Mouse (Mus musculus) brain, adult 2 months (tissue): ENCODE data around the gene Fcgr1.
"Not testable (repeated sequence)": the region's sequence is repeated elsewhere in the genome, so short reads cannot be mapped to it uniquely, and the experiment has no call there.

Experiments
- DNase-seq: peaks from one replicate; pipeline ENCODE4 v3.0.0; 2011; ENCODE audit warnings: low read depth, low spot score

Gene Fcgr1

DNA sequence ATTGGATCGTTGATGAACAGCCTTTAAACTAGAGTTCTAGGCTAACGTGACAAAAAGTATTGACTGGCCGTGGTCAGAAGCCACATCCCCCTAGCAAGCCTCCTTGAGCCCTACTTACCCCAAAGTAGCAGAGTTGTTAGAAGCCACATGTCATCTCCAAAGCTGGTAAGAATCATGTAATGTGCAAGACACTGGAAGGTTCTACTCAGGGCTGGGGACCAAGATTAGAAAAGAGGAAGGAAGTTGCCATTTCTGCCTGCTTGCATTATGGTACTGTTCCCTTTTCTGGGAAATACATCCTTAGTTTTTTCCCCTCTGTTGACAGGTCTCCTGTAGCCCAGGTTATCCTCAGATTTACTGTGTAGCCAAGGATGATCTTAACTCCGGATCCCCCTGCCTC lies at the start of gene Fcgr1:
Gene Fcgr1 (minus strand): TSS at position 183 of the 400 bp plus-strand sequence.
- no peak for DNase-seq

DNA sequence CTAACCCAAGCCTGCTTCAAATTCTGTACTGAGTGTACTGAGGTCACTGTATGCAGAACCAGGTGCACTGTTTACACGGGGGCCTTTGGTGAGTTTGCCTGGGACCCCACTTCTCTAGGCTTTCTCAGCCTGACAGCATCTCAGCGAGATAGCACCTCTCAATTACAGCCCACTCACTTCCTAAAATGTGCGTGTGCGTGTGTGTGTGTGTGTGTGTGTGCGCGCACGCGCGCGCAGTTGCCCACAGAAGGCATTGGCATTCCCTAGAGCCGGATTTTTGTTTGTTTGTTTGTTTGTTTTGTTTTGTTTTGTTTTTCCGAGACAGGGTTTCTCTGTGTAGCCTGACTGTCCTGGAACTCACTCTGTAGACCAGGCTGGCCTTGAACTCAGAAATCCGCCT lies 48.9 kb upstream of the Fcgr1 start:
- not testable (repeated sequence) for DNase-seq

DNA sequence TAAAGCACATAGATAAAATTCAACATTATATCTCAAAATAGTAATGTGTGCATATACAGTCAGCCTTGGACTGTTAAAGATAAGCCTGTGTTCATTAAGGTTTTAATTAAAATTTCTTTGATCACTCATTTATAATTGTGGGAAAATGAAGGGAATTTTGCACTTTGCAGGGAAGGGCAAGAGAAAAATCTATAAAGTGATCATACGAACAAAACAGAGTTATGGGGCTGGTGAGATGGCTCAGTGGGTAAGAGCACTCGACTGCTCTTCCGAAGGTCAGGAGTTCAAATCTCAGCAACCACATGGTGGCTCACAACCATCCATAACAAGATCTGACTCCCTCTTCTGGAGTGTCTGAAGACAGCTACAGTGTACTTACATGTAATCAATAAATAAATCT lies 48.3 kb upstream of the Fcgr1 start:
- not testable (repeated sequence) for DNase-seq

DNA sequence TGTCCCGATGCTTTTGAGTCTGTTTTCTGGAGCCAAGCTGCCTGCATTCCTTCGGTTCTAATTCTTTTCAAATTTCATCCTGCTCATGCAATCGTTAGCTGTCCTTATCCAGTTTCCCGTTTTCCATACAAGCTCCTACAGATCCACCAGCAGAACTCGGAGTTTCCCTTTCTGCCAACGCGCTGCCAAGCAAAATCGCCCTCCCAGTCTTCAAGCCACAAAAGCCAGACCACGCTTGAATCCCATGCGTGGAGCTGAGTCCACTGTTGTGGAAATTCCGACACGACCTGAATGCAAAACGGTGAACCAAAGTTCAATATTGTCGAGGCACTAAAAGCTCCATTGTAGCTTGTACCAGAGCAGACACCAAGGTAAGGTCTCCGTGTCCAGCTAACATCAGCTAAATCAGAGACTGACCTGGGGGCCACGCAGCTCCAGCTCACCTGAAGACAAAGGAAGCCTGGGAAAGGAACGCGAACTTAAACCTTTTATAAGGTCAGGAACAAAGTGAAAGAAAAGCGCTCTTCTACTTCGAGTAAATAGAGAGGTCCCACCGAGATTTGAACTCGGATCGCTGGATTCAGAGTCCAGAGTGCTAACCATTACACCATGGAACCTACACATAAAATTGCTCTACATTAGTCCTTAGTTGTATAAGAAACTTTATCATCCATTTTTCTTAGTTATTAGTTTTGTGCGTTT lies 47.0 kb upstream of the Fcgr1 start:
- DNase-seq, result no peak

DNA sequence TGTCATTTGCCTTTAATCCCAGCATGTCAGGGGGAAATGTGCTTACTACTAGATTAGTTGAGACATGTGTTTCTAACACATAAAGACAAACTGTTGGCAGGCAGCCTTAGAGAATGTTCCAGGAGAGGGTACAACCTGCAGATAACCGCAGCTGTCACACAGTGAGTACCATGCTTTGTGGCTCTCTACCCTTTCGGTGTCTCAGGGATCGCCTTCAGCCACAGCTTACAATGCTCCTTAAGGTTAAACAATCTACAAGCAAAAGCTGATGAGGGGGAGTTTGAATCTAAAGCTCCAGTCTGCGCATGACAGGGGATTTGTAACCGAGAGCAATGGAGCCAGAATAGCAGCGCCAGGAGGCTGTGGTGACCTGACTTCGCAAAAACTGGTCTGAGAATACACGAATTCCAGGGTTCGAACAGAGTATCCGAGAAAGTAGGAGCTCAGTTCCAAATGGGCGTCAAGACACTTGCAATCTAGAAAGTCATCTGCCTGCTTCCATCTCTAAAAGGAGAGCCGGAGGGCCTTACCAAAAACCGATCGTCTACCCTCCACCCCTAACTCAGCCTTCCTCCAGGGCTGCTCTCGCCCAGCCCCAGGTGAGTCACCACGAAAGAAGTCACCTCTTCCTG lies 45.2 kb upstream of the Fcgr1 start:
- no peak for DNase-seq

DNA sequence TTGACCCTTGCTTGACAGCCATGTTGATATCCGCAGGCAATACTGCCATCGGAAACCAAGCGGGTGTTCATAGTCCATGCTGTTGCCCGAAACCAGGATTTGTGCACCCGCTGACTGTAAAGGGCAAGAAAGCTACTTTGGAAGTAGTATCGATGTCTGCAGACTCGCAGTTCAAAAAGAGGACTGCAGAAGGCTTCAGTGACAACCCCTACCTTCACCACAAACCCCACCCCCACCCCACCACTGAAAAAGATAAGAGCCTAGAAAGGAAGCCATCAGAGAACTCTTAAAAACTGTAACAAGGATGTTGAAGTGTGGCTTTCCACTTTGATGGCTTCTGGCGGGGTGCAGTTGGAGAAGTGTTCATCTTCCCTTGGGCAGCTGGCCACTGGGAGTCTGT lies 44.3 kb upstream of the Fcgr1 start:
- DNase-seq, result no peak

DNA sequence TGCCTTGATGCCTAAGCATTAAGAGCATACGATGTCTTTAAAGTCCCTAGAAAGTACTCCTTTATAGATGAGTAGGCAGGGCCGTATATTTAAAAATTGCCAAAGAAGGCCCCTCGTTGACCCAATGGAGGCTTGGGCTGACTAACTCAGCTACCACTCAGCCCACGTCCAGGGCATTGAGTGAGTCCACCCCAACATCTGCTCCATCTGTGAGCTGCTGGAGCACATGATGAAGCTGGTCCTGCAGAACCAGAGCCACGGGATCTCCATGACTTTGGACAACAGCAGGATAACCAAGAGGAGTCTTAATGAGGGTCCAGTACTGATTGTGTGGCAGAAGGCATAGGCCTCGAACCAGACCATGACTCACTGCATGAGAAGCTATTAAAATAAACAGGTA lies 43.5 kb upstream of the Fcgr1 start:
- DNase-seq, result no peak

DNA sequence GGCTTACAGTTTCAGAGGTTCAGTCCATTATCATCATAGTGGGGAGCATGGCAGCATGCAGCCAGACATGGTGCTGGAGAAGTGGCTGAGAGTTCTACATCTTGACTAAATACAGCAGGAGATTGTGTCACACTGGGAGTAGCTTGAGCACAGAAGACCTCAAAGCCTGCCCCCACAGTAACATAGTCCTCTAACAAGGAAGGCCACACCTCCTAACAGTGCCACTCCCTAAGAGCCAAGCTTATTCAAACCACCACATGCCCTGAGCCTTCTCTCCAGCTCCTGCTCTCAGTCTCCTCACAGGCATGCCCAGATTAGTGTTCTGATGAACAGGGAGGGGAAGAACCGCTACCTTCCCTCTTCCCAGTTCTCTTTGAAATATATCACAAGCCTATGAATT lies 42.9 kb upstream of the Fcgr1 start:
- DNase-seq, result no peak

DNA sequence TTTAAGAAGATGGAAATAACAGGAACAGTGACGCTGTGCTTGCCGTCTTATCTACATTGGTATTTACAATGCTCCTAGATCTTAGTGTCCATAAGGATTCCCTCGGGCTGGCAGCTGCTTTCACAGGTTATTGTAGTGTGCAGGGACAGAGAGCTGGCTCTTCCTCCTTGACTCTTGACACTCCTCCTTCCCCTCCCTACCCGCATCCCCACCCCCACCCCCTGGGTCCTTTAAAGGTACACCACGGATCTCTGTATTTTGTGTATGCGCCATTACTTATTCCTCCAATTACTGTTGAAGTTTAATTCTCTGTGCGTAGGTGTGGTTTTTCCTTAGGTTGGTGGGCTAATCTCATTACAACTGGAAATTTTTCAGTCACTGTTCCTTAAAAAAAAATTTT lies 41.8 kb upstream of the Fcgr1 start:
- no peak for DNase-seq

DNA sequence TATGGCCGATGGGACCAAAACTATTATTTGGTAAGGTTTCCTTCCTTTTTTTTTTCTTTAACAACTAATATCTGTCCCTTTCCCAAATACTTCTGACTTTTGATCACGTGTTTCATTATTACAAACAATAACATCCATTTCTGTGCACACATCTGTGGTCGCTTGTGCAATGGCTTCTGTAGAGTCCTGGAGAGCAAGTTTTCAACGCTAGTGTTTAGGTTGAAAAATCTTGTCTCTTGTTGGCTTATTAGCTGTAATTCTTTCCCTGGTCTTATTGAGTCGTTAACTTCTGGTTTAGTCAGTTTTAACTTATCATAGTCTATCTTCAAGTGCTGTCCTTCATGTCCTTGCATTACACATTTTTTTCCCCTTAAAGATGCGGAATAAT lies 41.4 kb upstream of the Fcgr1 start:
- no peak for DNase-seq

DNA sequence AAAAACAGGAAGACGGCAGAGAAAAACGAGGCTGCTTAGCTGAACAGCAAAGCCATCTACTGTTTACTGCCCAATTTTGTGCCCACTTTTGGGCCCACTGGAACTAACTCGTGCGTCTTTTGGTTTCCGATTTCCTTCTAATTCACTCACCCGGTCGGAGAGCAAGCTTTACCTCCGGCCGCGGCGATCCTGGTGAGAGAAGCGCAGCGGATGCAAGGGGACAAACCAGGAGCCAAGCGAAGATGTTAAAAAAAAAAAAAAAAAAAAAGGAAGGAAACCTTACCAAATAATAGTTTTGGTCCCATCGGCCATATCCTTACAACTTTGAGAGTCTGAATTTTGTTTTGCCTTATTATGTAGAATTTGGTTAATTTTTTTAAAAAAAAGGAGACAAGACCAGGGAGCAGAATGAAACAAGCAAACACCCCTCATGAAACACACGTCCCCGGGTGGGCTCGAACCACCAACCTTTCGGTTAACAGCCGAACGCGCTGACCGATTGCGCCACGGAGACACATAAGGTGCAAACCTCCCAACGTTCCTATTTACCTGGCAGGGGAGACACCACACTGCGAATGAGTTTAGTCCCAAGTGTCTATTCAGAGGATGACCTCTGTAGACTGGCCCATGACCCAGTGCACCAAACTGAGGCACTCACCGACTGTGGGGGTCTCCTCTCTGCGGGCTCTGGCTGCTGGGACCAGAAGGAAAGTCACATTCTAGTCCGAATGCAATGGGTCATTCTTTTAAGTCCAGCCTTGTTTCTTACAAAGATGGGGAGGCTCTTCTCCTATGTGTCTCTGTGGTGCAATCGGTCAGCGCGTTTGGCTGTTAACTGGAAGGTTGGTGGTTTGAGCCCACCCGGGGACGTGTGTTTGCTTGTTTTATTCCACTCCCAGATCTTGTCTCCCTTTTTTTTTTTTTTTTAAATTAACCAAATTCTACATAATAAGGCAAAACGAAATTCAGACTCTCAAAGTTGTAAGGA lies 40.7 kb upstream of the Fcgr1 start:
- no peak for DNase-seq

DNA sequence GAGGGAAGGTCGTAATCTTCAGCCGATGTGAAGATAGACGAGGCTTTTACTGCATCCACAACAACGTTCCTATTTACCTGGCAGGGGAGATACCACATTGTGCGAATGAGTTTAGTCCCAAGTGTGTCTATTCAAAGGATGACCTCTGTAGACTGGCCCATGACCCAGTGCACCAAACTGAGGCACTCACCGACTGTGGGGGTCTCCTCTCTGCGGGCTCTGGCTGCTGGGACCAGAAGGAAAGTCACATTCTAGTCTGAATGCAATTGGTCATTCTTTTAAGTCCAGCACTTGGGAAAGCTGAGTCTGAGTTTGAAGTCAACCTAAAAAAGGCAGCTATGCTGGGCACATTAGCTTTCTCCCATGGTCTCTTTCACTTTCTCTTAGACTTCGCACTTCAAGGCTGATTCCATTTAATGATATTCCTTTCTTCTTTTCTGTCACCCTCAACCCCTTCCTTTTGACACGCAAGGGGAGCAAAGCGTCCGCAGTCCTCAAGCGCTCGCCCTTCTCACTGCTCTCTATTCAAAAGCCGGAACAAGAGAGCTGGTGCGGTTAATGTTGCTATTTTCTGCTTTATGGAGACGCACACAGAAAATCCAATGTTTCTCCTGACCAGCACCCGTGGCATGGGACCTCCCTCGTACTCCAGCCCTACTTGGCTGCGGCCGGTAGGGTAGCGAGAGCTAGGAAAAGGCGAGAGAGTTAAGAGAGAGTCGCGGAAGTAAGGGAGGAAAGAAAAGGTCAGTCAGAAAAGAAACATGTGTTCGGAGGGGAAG lies 39.8 kb upstream of the Fcgr1 start:
- DNase-seq, result no peak

DNA sequence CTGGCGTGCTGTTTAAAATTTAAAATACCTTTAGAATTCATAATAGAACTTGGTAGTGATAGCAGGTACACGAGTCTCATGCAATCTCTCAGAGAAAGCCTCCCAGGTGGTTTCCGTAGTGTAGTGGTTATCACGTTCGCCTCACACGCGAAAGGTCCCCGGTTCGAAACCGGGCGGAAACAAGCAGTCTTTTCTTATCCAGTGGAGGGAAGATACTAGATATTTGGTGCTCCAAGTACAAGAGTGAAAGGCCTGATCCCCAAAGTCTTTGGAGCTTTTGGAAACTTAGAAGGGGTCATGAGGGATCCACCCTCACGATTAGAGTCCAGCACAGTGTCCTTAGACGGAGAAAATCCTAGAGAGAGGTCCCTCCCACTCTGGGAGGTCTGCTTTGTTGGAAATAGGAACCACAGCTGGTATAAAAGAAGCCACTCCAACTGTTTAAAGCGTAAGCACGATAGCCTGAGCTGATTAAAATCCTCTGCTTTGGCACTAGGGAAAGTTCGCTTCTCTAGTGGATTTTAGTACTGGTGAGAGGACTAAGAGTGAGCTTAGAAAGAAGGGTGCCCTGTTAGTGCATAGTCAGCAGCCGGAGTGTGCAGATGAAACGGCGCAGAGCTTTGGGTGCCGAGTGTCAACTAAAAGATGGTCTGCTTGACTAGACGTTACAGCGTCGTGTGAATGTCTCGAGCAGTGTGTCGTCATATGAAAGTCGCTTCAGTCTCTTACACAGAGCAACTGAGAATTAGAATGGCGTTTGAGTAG lies 39.0 kb upstream of the Fcgr1 start:
- DNase-seq, result no peak

DNA sequence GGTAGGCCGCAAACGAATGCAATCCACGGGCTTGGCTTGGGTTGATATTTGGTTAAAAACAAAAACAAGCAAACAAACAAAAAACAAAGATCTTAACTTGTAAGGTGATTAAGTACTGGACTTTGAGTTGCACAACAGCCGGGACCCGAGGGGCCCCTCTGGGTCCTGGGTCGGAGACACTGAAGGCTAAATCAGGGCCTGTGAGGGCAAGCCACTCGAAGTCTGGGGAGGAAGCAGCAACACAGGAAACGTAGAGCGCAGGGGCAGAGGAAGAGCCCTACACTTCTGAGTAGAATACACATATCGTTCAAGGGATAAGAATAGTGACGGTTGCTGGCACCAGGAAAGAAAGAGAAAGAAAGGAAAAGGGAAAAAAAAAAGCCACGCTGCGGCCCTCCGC lies 38.2 kb upstream of the Fcgr1 start:
- DNase-seq, result no peak

DNA sequence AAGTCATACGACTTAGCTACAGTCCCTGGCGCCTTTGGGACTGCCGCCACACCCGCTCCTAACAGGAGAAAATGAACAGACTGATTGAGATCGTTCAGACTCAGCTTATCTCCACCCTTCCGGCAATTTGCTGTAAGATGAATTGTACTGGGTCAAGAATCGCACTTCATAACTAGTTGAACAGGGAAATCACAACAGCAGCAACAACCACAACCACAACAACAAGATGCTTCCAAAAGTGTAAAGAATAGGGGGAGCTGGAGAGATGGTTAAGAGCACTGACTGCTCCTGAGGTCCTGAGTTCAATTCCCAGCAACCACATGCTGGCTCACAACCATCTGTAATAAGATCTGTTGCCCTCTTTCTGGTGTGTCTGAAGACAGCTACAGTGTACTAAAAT lies 37.7 kb upstream of the Fcgr1 start:
- no peak for DNase-seq

DNA sequence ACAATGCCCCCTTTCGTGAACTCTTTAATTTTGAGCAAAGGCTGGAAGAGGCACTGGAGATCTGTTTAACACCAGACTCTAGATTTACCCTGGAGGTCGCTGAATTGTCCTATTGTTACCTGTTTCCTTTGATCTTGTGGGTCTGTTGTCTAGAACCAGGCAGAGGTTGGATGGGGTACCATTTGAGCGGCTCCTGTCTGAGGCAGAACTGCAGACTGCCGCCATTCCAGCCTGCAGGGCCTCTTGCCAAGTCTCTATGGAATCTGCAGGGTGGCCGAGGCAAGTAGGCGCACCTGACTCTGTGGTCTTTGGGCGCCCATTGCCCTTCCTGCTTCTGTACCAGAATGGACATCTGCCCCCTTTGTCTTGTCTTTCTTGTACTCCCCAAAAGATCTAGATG lies 36.8 kb upstream of the Fcgr1 start:
- no peak for DNase-seq

DNA sequence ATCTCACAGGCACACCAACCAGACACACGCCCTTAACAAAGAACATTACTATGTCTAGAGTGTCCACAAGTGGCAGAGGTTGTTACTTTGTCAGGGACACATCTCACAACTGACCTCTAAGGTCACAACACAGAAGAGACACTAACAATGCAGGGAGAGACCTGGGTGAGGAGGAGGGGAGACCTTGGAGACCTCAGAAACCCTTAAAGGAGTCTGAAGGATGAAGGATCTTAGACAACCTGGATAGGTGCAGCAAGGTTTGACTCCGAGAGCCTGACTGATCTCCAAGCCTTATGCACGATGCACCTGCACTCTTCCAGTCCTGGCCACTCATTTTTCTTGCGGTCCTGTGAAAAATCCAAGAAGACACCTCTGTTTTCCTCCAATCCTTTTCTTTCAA lies 36.4 kb upstream of the Fcgr1 start:
- DNase-seq, result no peak

DNA sequence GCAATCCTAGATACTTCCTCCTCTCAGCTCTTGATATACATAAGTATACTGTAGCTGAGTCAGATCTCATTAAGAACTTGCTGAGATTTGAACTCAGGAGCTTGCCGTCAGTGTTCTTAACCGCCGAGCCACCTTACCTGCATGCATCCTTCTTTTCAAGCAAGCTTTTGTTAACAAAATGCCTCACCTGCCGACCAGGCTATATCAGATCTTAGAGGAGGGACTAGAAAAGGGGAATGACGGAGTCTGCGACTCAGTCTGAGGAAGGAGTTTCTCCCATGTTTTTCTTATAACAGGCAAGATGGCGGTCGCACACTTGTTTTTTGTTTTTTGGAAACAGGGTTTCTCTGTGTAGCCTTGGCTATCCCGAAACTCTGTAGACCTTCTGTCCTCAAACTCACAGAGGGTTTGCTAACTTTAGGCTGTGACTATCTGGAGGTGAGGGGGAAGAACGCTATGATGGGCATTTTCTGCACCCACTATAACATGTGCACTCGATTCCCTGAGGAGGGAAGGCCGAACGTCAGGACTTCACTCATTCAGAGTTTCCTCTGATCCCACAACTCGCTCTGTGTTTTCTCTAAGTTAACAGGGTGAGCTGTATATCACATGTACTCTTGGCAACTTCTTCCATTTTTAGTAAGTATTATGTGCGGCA lies 35.1 kb upstream of the Fcgr1 start:
- DNase-seq, result no peak

DNA sequence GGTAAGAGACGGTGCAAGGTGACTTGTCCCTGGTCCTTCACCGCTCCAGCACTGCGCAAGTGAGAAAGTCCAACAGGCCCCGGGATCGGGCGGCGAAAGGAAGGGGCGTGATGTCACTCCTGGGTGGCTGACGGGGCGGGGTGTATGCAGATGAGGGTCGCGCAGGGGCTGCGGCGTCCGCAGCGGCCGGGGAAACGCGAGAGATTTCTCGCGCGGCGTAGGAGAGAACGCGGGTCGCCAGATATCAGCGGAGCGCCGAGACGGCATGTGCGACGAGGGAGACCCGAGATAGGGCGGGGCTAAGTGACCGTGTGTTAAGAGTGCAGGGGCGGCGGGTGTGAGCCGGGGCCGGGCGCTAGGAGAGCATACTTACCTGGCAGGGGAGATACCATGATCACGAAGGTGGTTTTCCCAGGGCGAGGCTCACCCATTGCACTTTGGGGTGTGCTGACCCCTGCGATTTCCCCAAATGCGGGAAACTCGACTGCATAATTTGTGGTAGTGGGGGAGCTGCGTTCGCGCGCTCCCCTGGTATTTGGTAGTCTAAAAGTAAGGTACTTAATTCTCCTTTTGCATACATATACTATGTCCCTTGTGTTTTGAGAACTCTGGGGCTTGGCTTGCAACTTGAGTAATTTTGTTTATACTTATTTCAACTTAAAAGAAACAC lies 34.4 kb upstream of the Fcgr1 start:
- DNase-seq, result not testable (repeated sequence)

DNA sequence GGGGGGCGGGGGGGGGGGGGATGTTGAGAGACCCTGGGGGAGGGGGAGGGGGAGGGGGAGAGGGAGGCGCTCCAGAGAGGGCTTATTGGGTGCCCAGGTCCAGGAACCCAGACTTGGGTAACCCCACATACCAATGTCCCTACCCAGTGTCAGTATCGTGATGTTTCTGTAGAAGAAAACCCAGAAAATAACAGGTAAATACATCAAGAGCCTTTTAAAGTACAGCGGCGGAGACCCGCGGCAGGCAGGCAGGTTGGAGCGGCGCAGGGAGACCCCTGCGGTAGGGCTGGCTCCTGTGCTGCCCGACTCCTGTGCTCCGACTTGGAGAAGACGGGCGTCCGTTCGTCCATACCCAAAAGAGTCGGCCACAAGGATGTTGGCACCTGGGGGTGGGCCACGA lies 33.9 kb upstream of the Fcgr1 start:
- DNase-seq, result no peak
